ENCODE assay signal across 12 mouse cellular contexts in the genomic region with DNA sequence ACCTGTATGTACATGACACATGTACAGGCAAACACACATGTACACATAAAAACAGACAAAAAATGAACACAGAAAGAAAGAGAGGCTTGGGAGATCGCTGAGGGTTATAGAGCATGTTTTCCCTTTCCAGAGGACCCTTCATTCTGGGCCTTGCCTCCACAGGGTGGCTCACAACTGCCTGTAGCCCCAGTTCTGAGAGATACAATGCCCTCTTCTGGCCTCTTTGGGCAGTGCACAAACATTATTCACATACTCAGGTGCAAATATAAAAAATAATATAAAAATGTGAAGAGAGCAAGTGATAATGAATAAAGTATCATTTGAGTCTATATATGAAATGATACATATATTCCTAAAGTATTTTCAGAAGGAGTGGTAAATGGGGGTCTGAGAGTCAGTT. TPM values are rescaled to one million over a fixed set of nuclear protein-coding genes. Genes with fewer than 3 reads are reported as not detected.
DNase-seq lines count a peak whose midpoint lies in the region; ATAC-seq and TF ChIP-seq lines count a peak whose summit lies in the region.
"Had no signal": no experiment of that assay in that cellular context is flagged by ENCODE, and none has a peak within 500 bp of the region (broad histone marks: within the 10 kb centered on the region; RNA-seq: fewer than 3 reads in every experiment).

No protein-coding gene starts in this region.

- peak; percentile 57 to 73 (median 57) for TF ChIP-seq CTCF in MEL (IDR thresholded peaks at IDR 0.05 in 2 of 3, conservative IDR thresholded peaks at IDR 0.05 in 1 of 3; ENCODE audit: control insufficient read depth in 1 of 3, insufficient read depth in 1 of 3, low read depth in 2 of 3, low read length in 3 of 3, poor library complexity in 1 of 3, severe bottlenecking in 1 of 3)

- TF ChIP-seq RAD21 in MEL (IDR thresholded peaks at IDR 0.05; ENCODE audit: low read depth, low read length): peak; percentile 41

- H3K4me1 ChIP-seq in heart, embryonic 11.5 days (ENCODE audit: control insufficient read depth, insufficient read depth, low read length): no peaks in the 10 kb centered on the region
- H3K4me1 ChIP-seq in midbrain, embryonic 11.5 days (ENCODE audit: control insufficient read depth, insufficient read depth, low read length): no peaks in the 10 kb centered on the region
- no peaks in the 10 kb centered on the region for H3K4me1 ChIP-seq in midbrain, embryonic 10.5 days
- no peaks in the 10 kb centered on the region for H3K4me1 ChIP-seq in MEL (ENCODE audit: control insufficient read depth in 1 of 2, insufficient read depth in 2 of 2, low read length in 2 of 2)
- H3K4me1 ChIP-seq: lung, embryonic 15.5 days had no signal

- H3K4me2 ChIP-seq in heart, embryonic 11.5 days: no peak overlapping the region
- H3K4me2 ChIP-seq in midbrain, embryonic 11.5 days: no peak overlapping the region
- H3K4me2 ChIP-seq: hindbrain, embryonic 14.5 days; lung, embryonic 15.5 days had no signal

- H3K27ac ChIP-seq in heart, embryonic 11.5 days (ENCODE audit: low read depth, low read length): no peak overlapping the region
- H3K27ac ChIP-seq in midbrain, embryonic 11.5 days (ENCODE audit: low read depth, low read length): no peak overlapping the region
- H3K27ac ChIP-seq in midbrain, embryonic 10.5 days (replicated peaks): no peak overlapping the region
- H3K27ac ChIP-seq in MEL (ENCODE audit: control insufficient read depth, low read depth, low read length): no peak overlapping the region
- H3K27ac ChIP-seq: hindbrain, embryonic 14.5 days; lung, embryonic 15.5 days had no signal

- no peak overlapping the region for H3K9ac ChIP-seq in heart, embryonic 11.5 days (ENCODE audit: low read depth, low read length)
- no peak overlapping the region for H3K9ac ChIP-seq in midbrain, embryonic 11.5 days (ENCODE audit: low read length)
- no peak overlapping the region for H3K9ac ChIP-seq in MEL (ENCODE audit: control insufficient read depth, low read depth, low read length, poor library complexity, severe bottlenecking)
- H3K9ac ChIP-seq: hindbrain, embryonic 14.5 days; lung, embryonic 15.5 days had no signal

- DNase-seq in heart, postnatal 4 days: peak; percentile 17
- peak; percentile 81 for DNase-seq in midbrain, embryonic 11.5 days (ENCODE audit: low spot score, missing footprints)
- DNase-seq in midbrain, embryonic 10.5 days (ENCODE audit: low spot score): no peak
- peak; percentile 73 for DNase-seq in MEL (ENCODE audit: low read depth, low spot score)
- no peak for DNase-seq in left cerebral cortex, postnatal 36 days (ENCODE audit: low spot score in 2 of 2)
- DNase-seq in ovary, postnatal 14 days (ENCODE audit: low spot score): no peak
- DNase-seq: gastrocnemius, postnatal 14 days; right cerebral cortex, postnatal 25 days had no signal

- TF ChIP-seq POLR2A in MEL (IDR thresholded peaks at IDR 0.05; ENCODE audit: control insufficient read depth in 1 of 2, insufficient read depth in 1 of 2, low read depth in 1 of 2, low read length in 2 of 2, poor library complexity in 1 of 2): no peak

- no peaks in the 10 kb centered on the region for H3K36me3 ChIP-seq in heart, embryonic 11.5 days (ENCODE audit: control insufficient read depth, insufficient read depth, low read length)
- no peaks in the 10 kb centered on the region for H3K36me3 ChIP-seq in midbrain, embryonic 11.5 days (ENCODE audit: control insufficient read depth, insufficient read depth, low read length)
- no peaks in the 10 kb centered on the region for H3K36me3 ChIP-seq in midbrain, embryonic 10.5 days
- no peaks in the 10 kb centered on the region for H3K36me3 ChIP-seq in MEL (ENCODE audit: control insufficient read depth in 1 of 2, insufficient read depth in 2 of 2, low read length in 2 of 2)
- H3K36me3 ChIP-seq: lung, embryonic 15.5 days had no signal

- no peaks in the 10 kb centered on the region for H3K27me3 ChIP-seq in heart, embryonic 11.5 days (ENCODE audit: control insufficient read depth, insufficient read depth, low read length)
- no peaks in the 10 kb centered on the region for H3K27me3 ChIP-seq in midbrain, embryonic 11.5 days (ENCODE audit: control insufficient read depth, insufficient read depth, low read length)
- H3K27me3 ChIP-seq in midbrain, embryonic 10.5 days (ENCODE audit: low read depth, poor library complexity, severe bottlenecking): no peaks in the 10 kb centered on the region
- H3K27me3 ChIP-seq in MEL (ENCODE audit: control insufficient read depth in 1 of 2, insufficient read depth in 2 of 2, low read length in 2 of 2): no peaks in the 10 kb centered on the region
- H3K27me3 ChIP-seq: lung, embryonic 15.5 days had no signal

- no peak for ATAC-seq in heart, embryonic 11.5 days (replicated peaks; ENCODE audit: insufficient number of reproducible peaks, low FRiP score, low TSS enrichment)
- no peak for ATAC-seq in midbrain, embryonic 11.5 days (ENCODE audit: low FRiP score)
- 0 out of 2 replicates have a peak, but pooled peaks have one; percentile 40 for ATAC-seq in megakaryocyte progenitor cell, adult 5-6 weeks (replicated peaks; ENCODE audit: poor library complexity)

- intact Hi-C loops in left cerebral cortex, postnatal 36 days (cut with DNase I): loop anchor here (5.0 to 10.0 kb wide), 2 partner anchors 138 to 360 kb away; no protein-coding TSS in a partner anchor

- H3K9me3 ChIP-seq in heart, embryonic 11.5 days (replicated peaks; ENCODE audit: control insufficient read depth, low read length): no peaks in the 10 kb centered on the region
- no peaks in the 10 kb centered on the region for H3K9me3 ChIP-seq in midbrain, embryonic 11.5 days (ENCODE audit: control insufficient read depth, low read length)
- H3K9me3 ChIP-seq in midbrain, embryonic 10.5 days (replicated peaks): no peaks in the 10 kb centered on the region
- no peaks in the 10 kb centered on the region for H3K9me3 ChIP-seq in MEL (replicated peaks; ENCODE audit: insufficient read depth, low read length)
- H3K9me3 ChIP-seq: lung, embryonic 15.5 days had no signal

- 68% methylated on average over 1 of the region's 1 CpGs for WGBS in heart, embryonic 11.5 days (ENCODE audit: insufficient replicate concordance)
- WGBS in midbrain, embryonic 11.5 days: 67% methylated on average over 1 of the region's 1 CpGs
- 73% methylated on average over 1 of the region's 1 CpGs for WGBS in midbrain, embryonic 10.5 days

- TF ChIP-seq EP300 in MEL (IDR thresholded peaks at IDR 0.05; ENCODE audit: low read depth in 1 of 2, low read length in 2 of 2): no peak

- H3K4me3 ChIP-seq in heart, embryonic 11.5 days (ENCODE audit: low read depth, low read length): no peak overlapping the region
- H3K4me3 ChIP-seq in midbrain, embryonic 11.5 days (ENCODE audit: low read depth, low read length): no peak overlapping the region
- H3K4me3 ChIP-seq in midbrain, embryonic 10.5 days: no peak overlapping the region
- H3K4me3 ChIP-seq in MEL (ENCODE audit: control insufficient read depth in 1 of 2, insufficient read depth in 1 of 2, low read depth in 2 of 2, low read length in 2 of 2): no peak overlapping the region
- H3K4me3 ChIP-seq: lung, embryonic 15.5 days had no signal

- no peaks in the 10 kb centered on the region for H3K79me2 ChIP-seq in MEL (ENCODE audit: control insufficient read depth, insufficient read depth, low read length, poor library complexity)

TF ChIP-seq in MEL, 35 proteins besides CTCF, POLR2A, EP300 and RAD21:
- TF ChIP-seq HCFC1 (IDR thresholded peaks at IDR 0.05; ENCODE audit: low read depth, low read length): no peak
- peak; percentile 69 for TF ChIP-seq SMC3 (IDR thresholded peaks at IDR 0.05; ENCODE audit: low read depth, low read length)

RNA-seq across cellular contexts. Expression of gene Tipin, which starts 6.5 kb away (rescaled TPM):
- total RNA-seq in heart, postnatal 4 days (2021): 10 to 100 TPM; 43.5 to 56.8 TPM
- 155 and 159 TPM in 2 replicates for polyA plus RNA-seq in heart, embryonic 11.5 days (2014; fragmentation: Nextera tagmentation; extraction: Ambion mirVana)
- 286 TPM in 2 replicates for polyA plus RNA-seq in midbrain, embryonic 11.5 days (2014; fragmentation: Nextera tagmentation; extraction: Ambion mirVana)
- 274 and 311 TPM in 2 replicates for polyA plus RNA-seq in midbrain, embryonic 10.5 days (2016; fragmentation: Nextera tagmentation; extraction: Ambion mirVana)
- total RNA-seq in MEL (2012; rRNA removed): 176 and 189 TPM in 2 replicates
- 100 to 1,000 TPM in 1 of 2 experiments, not detected in 1; 128 TPM for polyA plus RNA-seq in MEL (2012; ENCODE audit: insufficient read depth in 1 of 2, insufficient read length in 2 of 2, low read depth in 1 of 2, low replicate concordance in 2 of 2, missing spikeins in 1 of 2)
- 280 and 286 TPM in 2 replicates for total RNA-seq in megakaryocyte progenitor cell, adult 5-6 weeks (2015)
- 316 and 335 TPM in 2 replicates for total RNA-seq in megakaryocyte progenitor cell, adult 5-6 weeks (2017)
- total RNA-seq in left cerebral cortex, postnatal 36 days (2021): 10 to 100 TPM; 16.8 to 27.1 TPM

RNA-seq across cellular contexts. Expression of gene Map2k1, which starts 21.5 kb away (rescaled TPM):
- total RNA-seq in heart, postnatal 4 days (2021): 10 to 100 TPM; 65.1 to 65.5 TPM
- polyA plus RNA-seq in heart, embryonic 11.5 days (2014; fragmentation: Nextera tagmentation; extraction: Ambion mirVana): 100 and 108 TPM in 2 replicates
- polyA plus RNA-seq in midbrain, embryonic 11.5 days (2014; fragmentation: Nextera tagmentation; extraction: Ambion mirVana): 78.2 and 78.8 TPM in 2 replicates
- 75.9 and 86.7 TPM in 2 replicates for polyA plus RNA-seq in midbrain, embryonic 10.5 days (2016; fragmentation: Nextera tagmentation; extraction: Ambion mirVana)
- total RNA-seq in MEL (2012; rRNA removed): 29.2 and 40.4 TPM in 2 replicates
- 10 to 100 TPM in 1 of 2 experiments, not detected in 1; 48.0 TPM for polyA plus RNA-seq in MEL (2012; ENCODE audit: insufficient read depth in 1 of 2, insufficient read length in 2 of 2, low read depth in 1 of 2, low replicate concordance in 2 of 2, missing spikeins in 1 of 2)
- 34.0 and 38.3 TPM in 2 replicates for total RNA-seq in megakaryocyte progenitor cell, adult 5-6 weeks (2015)
- total RNA-seq in megakaryocyte progenitor cell, adult 5-6 weeks (2017): 47.0 and 54.7 TPM in 2 replicates
- 100 to 1,000 TPM; 280 to 296 TPM for total RNA-seq in left cerebral cortex, postnatal 36 days (2021)

RNA-seq across cellular contexts. Expression of gene Uchl4, which starts 39.9 kb away (rescaled TPM):
- 1 to 10 TPM; 1.7 to 2.4 TPM for total RNA-seq in heart, postnatal 4 days (2021)
- 2.7 and 3.1 TPM in 2 replicates for polyA plus RNA-seq in heart, embryonic 11.5 days (2014; fragmentation: Nextera tagmentation; extraction: Ambion mirVana)
- polyA plus RNA-seq in midbrain, embryonic 11.5 days (2014; fragmentation: Nextera tagmentation; extraction: Ambion mirVana): 1.8 and 2.6 TPM in 2 replicates
- polyA plus RNA-seq in midbrain, embryonic 10.5 days (2016; fragmentation: Nextera tagmentation; extraction: Ambion mirVana): 3.0 and 3.1 TPM in 2 replicates
- total RNA-seq in MEL (2012; rRNA removed): 0.27 and 0.42 TPM in 2 replicates
- 1 to 10 TPM in 1 of 2 experiments, not detected in 1; 7.4 TPM for polyA plus RNA-seq in MEL (2012; ENCODE audit: insufficient read depth in 1 of 2, insufficient read length in 2 of 2, low read depth in 1 of 2, low replicate concordance in 2 of 2, missing spikeins in 1 of 2)
- total RNA-seq in megakaryocyte progenitor cell, adult 5-6 weeks (2015): 0.62 and 0.88 TPM in 2 replicates
- total RNA-seq in megakaryocyte progenitor cell, adult 5-6 weeks (2017): 1.1 and 1.4 TPM in 2 replicates
- total RNA-seq in left cerebral cortex, postnatal 36 days (2021): 1 to 10 TPM; 2.4 to 2.7 TPM

Comparison
In these comparisons a context has a peak if more than half of its experiments do, and no peak if none do; other contexts are left out.
1. DNase-seq: peak in heart, postnatal 4 days (single experiment), midbrain, embryonic 11.5 days (single experiment) and MEL (single experiment); none in midbrain, embryonic 10.5 days (single experiment), left cerebral cortex, postnatal 36 days (0 of 2) and ovary, postnatal 14 days (single experiment).